Mouse (Mus musculus) heart, postnatal 0 days (tissue): ENCODE measurements around the gene Dnah8. TPM values are rescaled to one million over a fixed set of nuclear protein-coding genes. Genes with fewer than 3 reads are reported as not detected.

ENCODE experiments used
- ATAC-seq: fragments of 200-750 bp; cut with Nextera tagmentation; 2 replicates; pipeline ENCODE4 v1.8.0; 2017; ENCODE audit warnings: low read depth, moderate number of reproducible peaks, moderate library complexity; ENCODE audit not compliant: insufficient read depth
- DNase-seq: peaks from one replicate; pipeline ENCODE4 v3.0.0-alpha.2; 2016; ENCODE audit warnings: low spot score
- H3K27ac ChIP-seq: fragments of 300-500 bp; sonication (generic); 2 replicates; pipeline ENCODE4 v1.5.1; 2014; ENCODE audit warnings: low read depth, mild to moderate bottlenecking
- H3K27me3 ChIP-seq: fragments of 300-500 bp; sonication (generic); 2 replicates; pipeline ENCODE4 v1.6.1; 2014; ENCODE audit warnings: low read length, mixed read lengths; ENCODE audit not compliant: control insufficient read depth, insufficient read depth
- H3K36me3 ChIP-seq: fragments of 300-500 bp; sonication (generic); replicated peaks from 2 replicates; pipeline ENCODE4 v1.6.1; 2014; ENCODE audit warnings: low read length, mixed read lengths; ENCODE audit not compliant: control insufficient read depth, insufficient read depth
- H3K4me1 ChIP-seq: fragments of 300-500 bp; sonication (generic); 2 replicates; pipeline ENCODE4 v1.6.1; 2014; ENCODE audit warnings: antibody characterized with exemption; ENCODE audit not compliant: control insufficient read depth, insufficient read depth
- H3K4me2 ChIP-seq: fragments of 300-500 bp; sonication (generic); 2 replicates; pipeline ENCODE4 v1.6.1; 2014; ENCODE audit warnings: low read depth, mild to moderate bottlenecking, low read length, moderate library complexity
- H3K4me3 ChIP-seq: fragments of 300-500 bp; sonication (generic); 2 replicates; pipeline ENCODE4 v1.5.1; 2014; ENCODE audit warnings: low read depth, low read length
- H3K9ac ChIP-seq: fragments of 300-500 bp; sonication (generic); replicated peaks from 2 replicates; pipeline ENCODE4 v1.6.1; 2014; ENCODE audit warnings: low read depth, low read length, mixed read lengths
- H3K9me3 ChIP-seq: fragments of 300-500 bp; sonication (generic); replicated peaks from 2 replicates; pipeline ENCODE4 v1.6.1; 2016; ENCODE audit warnings: low read length; ENCODE audit not compliant: control insufficient read depth
- CTCF ChIP-seq: IDR thresholded peaks from 2 replicates; pipeline ENCODE4 v1.5.1; 2016; ENCODE audit warnings: antibody characterized with exemption, control low read depth, low read depth
- EP300 ChIP-seq: IDR thresholded peaks from 2 replicates; pipeline ENCODE4 v1.6.1; 2016; ENCODE audit warnings: antibody characterized with exemption, low read depth
- WGBS: fragments of 180-500 bp; shearing (Covaris S2); extraction: QIAGEN DNeasy Blood & Tissue Kit; methylation state at CpG from one replicate; pipeline ENCODE4 v1.1.7; 2014; 5-methylcytosine and 5-hydroxymethylcytosine counted together
- polyA plus RNA-seq: library from polyadenylated mRNA; unstranded; fragments of >200 nt; fragmentation: Nextera tagmentation; extraction: Ambion mirVana; gene quantifications from 2 replicates; pipeline ENCODE4 v1.2.1, GENCODE M21; 2015
- total RNA-seq: library from RNA; depleted of rRNA; stranded (reverse); fragments of >200 nt; gene quantifications from 2 replicates; pipeline ENCODE4 v1.2.3, GENCODE M21; 2014; ENCODE audit warnings: low replicate concordance

Dnah8 gene
- total and polyA plus RNA-seq, 2 experiments from 2014 or later: 0.59 to 1.5 TPM

DNA sequence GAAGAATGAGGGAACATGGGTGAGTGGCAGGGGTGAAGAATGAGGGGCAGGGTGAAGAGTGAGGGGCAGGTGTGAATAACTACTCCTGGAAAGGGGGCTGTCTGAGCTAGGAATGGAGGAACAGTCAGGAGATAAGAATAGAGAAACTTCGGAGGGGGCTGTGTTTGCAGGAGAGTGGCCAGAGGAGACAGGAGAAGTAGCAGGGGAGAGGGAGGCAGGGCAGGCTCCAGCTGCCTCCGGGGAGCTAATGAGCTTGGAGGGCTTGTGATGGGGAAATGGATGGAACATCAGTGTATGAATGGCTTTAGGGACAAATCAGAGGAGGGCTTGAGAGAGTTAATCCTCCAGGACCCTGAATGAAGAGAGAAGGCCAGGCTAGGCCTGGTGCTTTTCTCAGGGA, 272.9 kb downstream of the Dnah8 start:
- no peaks in the 10 kb centered on the region for H3K36me3 ChIP-seq
- no peak overlapping the region for H3K4me3 ChIP-seq
- peaks cover 9% of the 10 kb centered on the region; the same call in 1 of the 2 replicates for H3K4me1 ChIP-seq
- H3K27me3 ChIP-seq: peaks cover 22% of the 10 kb centered on the region
- H3K9ac ChIP-seq: no peak overlapping the region
- DNase-seq (no peak), ATAC-seq (no peak)
- H3K4me2 ChIP-seq: no peak overlapping the region
- TF ChIP-seq EP300: no peak
- TF ChIP-seq CTCF: no peak
- H3K9me3 ChIP-seq: no peaks in the 10 kb centered on the region; the same call in 1 of the 2 replicates
- 0% methylated on average over 2 of the region's 2 CpGs for WGBS
- H3K27ac ChIP-seq: no peak overlapping the region

- ATAC-seq: no peak
- DNase-seq: no peak
- TF ChIP-seq CTCF (no peak), EP300 (no peak)
- Histone ChIP-seq H3K4me2 (peak within 1 kb of the TSS; percentile 78), H3K9me3 (no peaks in the 10 kb centered on the region; the same call in 1 of the 2 replicates), H3K4me3 (peak within 1 kb of the TSS; percentile 49), H3K4me1 (peaks cover 9% of the 10 kb centered on the region; the same call in 1 of the 2 replicates), H3K27ac (no peak within 1 kb of the TSS), H3K36me3 (no peaks in the 10 kb centered on the region), H3K9ac (peak within 1 kb of the TSS; percentile 3; the same call in 1 of the 2 replicates), H3K27me3 (peaks cover 38% of the 10 kb centered on the region)
- WGBS: under 1% methylated on average over 36 of the region's 37 CpGs
Observed at GRCm38 (mm10) chr17:30901627-30902026, 277.5 kb downstream of the Dnah8 start, which contains the start of gene Glp1r. Gene Glp1r (plus strand): TSS chr17:30901817.

DNA sequence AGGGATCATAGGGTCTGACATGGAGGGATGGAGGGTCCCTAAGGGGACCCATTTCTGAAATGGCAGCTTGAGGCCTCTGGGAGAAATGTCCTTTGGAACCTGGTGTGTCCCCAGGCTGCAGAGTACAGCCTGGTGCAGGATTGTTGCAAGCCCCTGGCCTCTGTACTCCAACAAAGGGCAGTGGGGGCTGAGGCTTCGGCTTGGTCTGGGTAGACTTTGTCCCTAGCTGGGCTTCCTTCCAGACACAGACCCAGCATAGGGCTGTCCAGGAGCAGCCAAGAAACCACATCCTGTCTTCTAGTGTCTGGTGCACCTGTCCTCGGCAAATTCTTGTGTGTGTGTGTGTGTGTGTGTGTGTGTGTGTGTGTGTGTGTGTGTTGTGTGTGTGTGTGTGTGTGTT, 279.9 kb downstream of the Dnah8 start:
- H3K27ac ChIP-seq: no peak overlapping the region
- 45% methylated on average over 2 of the region's 2 CpGs for WGBS
- no peak overlapping the region for H3K9ac ChIP-seq
- TF ChIP-seq CTCF (no peak), EP300 (no peak)
- H3K27me3 ChIP-seq: peaks cover 38% of the 10 kb centered on the region
- H3K4me3 ChIP-seq: no peak overlapping the region
- no peak overlapping the region for H3K4me2 ChIP-seq
- H3K36me3 ChIP-seq: no peaks in the 10 kb centered on the region
- no peak for DNase-seq
- no peak for ATAC-seq
- H3K9me3 ChIP-seq: no peaks in the 10 kb centered on the region; the same call in 1 of the 2 replicates
- peaks cover 9% of the 10 kb centered on the region; the same call in 1 of the 2 replicates for H3K4me1 ChIP-seq

- Histone ChIP-seq H3K4me3 (no peak overlapping the region), H3K36me3 (no peaks in the 10 kb centered on the region), H3K9ac (no peak overlapping the region), H3K27ac (no peak overlapping the region), H3K4me2 (no peak overlapping the region), H3K4me1 (no peaks in the 10 kb centered on the region), H3K27me3 (peaks cover 11% of the 10 kb centered on the region), H3K9me3 (no peaks in the 10 kb centered on the region)
- TF ChIP-seq CTCF (no peak), EP300 (no peak)
- WGBS: 27% methylated on average over 4 of the region's 4 CpGs
- no peak for DNase-seq
- no peak for ATAC-seq
Observed at GRCm38 (mm10) chr17:30907577-30907976, 283.4 kb downstream of the Dnah8 start.

DNA sequence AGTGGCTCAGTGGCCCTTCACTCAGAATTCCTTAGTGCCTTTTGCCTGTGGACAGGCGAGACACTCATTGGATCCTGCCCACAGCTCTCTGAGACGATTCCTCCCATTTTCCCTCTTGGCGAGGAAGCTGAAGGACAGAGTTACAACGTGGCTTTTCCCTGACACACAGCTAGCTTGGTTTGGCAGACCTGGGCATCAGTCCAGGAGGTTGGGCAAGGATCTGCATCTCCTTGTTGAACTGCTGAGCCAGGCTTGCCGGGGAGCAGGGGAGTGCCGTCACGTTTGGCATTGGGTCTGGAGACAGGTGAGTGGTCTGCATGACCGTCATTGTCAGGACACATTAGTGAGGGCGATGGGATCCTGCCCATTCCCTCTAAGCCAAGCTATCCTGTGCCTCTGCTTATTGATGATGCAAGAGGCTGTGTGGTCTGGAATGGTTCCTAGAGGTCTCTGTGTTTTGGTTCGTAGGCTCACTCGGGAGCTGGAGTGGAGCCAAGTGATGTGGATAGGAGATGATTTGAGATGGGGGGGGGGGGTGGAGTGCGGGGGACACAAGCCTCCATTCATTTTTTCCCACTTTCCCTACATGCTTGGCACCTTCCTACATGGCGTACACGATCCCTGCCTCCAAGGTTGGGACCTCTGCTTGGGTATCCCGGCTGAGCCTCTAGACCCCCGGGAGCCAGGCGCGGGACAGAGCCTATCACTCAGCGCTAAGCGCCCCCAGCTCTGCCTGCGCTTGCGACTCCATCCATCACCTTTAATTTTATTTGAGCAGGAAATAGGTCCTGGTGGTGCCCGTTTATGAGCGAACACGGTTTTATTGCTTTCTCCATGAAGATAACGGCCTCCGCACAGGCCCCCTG, 286.9 kb downstream of the Dnah8 start:
- ATAC-seq (no peak), DNase-seq (no peak)
- no peaks in the 10 kb centered on the region for H3K27me3 ChIP-seq
- no peak overlapping the region for H3K9ac ChIP-seq
- H3K9me3 ChIP-seq: no peaks in the 10 kb centered on the region
- no peak overlapping the region for H3K4me2 ChIP-seq
- H3K4me3 ChIP-seq: no peak overlapping the region
- H3K4me1 ChIP-seq: no peaks in the 10 kb centered on the region
- H3K36me3 ChIP-seq: no peaks in the 10 kb centered on the region
- 67% methylated on average over 27 of the region's 27 CpGs for WGBS
- H3K27ac ChIP-seq: no peak overlapping the region
- no peak for TF ChIP-seq EP300
- no peak for TF ChIP-seq CTCF

GRCm38 (mm10) chr17:30911732-30912088, 287.6 kb downstream of the Dnah8 start:
- Histone ChIP-seq H3K9me3 (no peaks in the 10 kb centered on the region), H3K4me3 (no peak overlapping the region), H3K4me1 (no peaks in the 10 kb centered on the region), H3K36me3 (no peaks in the 10 kb centered on the region), H3K4me2 (no peak overlapping the region), H3K27me3 (no peaks in the 10 kb centered on the region), H3K27ac (no peak overlapping the region), H3K9ac (no peak overlapping the region)
- no peak for DNase-seq
- ATAC-seq: no peak
- 39% methylated on average over 8 of the region's 8 CpGs for WGBS
- TF ChIP-seq EP300: no peak
- no peak for TF ChIP-seq CTCF
